Mouse (Mus musculus): ENCODE data around the gene Stx5a. TPM values are rescaled to one million over a fixed set of nuclear protein-coding genes. Genes with fewer than 3 reads are reported as not detected.

The Stx5a gene
- polyA plus RNA-seq, 1 experiment from 2014 or later = 122 TPM

GRCm38 (mm10) chr19:8735389-8736159 lies 5.6 kb upstream of the Stx5a start, which contains the start of gene Wdr74:
Wdr74 (plus strand) TSS chr19:8735827.
- Histone ChIP-seq H3K9me3 (no peaks in the 10 kb centered on the region), H3K36me3 (peaks cover 23% of the 10 kb centered on the region), H3K27ac (replicated peaks) (peak within 1 kb of the TSS; percentile 80), H3K4me1 (replicated peaks) (peaks cover 21% of the 10 kb centered on the region), H3K4me3 (peak within 1 kb of the TSS; percentile 78), H3K9ac (peak within 1 kb of the TSS; percentile 57), H3K4me2 (peak within 1 kb of the TSS; percentile 64), H3K27me3 (no peaks in the 10 kb centered on the region)
- under 1% methylated on average over 32 of the region's 32 CpGs for WGBS
- peak; percentile 94 for ATAC-seq (ENCODE audit: low FRiP score, low read depth)

- H3K27ac ChIP-seq (replicated peaks) = peak overlapping the region; percentile 80
- 4% methylated on average over 11 of the region's 11 CpGs for WGBS
- peak; percentile 27 for ATAC-seq (ENCODE audit: low FRiP score, low read depth)
These were observed 5.1 kb upstream of the Stx5a start for GRCm38 (mm10) chr19:8736160-8736467.

GRCm38 (mm10) chr19:8738911-8739310 lies 2.3 kb upstream of the Stx5a start:
- Histone ChIP-seq H3K27ac (replicated peaks) (no peak overlapping the region), H3K27me3 (no peaks in the 10 kb centered on the region), H3K9ac (no peak overlapping the region), H3K36me3 (peaks cover 32% of the 10 kb centered on the region), H3K4me2 (no peak overlapping the region), H3K4me1 (replicated peaks) (peaks cover 42% of the 10 kb centered on the region), H3K4me3 (no peak overlapping the region), H3K9me3 (no peaks in the 10 kb centered on the region)
- no peak for ATAC-seq (ENCODE audit: low FRiP score, low read depth)
- WGBS = 94% methylated on average over 7 of the region's 7 CpGs

More at GRCm38 (mm10) chr19:8736160-8736467, 5.1 kb upstream of the Stx5a start:
- Histone ChIP-seq H3K4me3 (peak overlapping the region; percentile 78), H3K27me3 (no peaks in the 10 kb centered on the region), H3K36me3 (peaks cover 23% of the 10 kb centered on the region), H3K9ac (peak overlapping the region; percentile 57), H3K4me1 (replicated peaks) (peaks cover 26% of the 10 kb centered on the region), H3K9me3 (no peaks in the 10 kb centered on the region), H3K4me2 (peak overlapping the region; percentile 64)

GRCm38 (mm10) chr19:8739646-8740045 lies 1.6 kb upstream of the Stx5a start:
- H3K4me3 ChIP-seq = no peak overlapping the region
- ATAC-seq (ENCODE audit: low FRiP score, low read depth) = no peak
- WGBS = 92% methylated on average over 6 of the region's 6 CpGs
- H3K9ac ChIP-seq = no peak overlapping the region
- no peaks in the 10 kb centered on the region for H3K27me3 ChIP-seq
- no peak overlapping the region for H3K4me2 ChIP-seq
- peaks cover 38% of the 10 kb centered on the region for H3K36me3 ChIP-seq
- H3K4me1 ChIP-seq (replicated peaks) = peaks cover 42% of the 10 kb centered on the region
- no peaks in the 10 kb centered on the region for H3K9me3 ChIP-seq
- no peak overlapping the region for H3K27ac ChIP-seq (replicated peaks)

- Histone ChIP-seq H3K9ac (peak within 1 kb of the TSS; percentile 65), H3K4me2 (peak within 1 kb of the TSS; percentile 91), H3K27me3 (no peaks in the 10 kb centered on the region), H3K27ac (replicated peaks) (peak within 1 kb of the TSS; percentile 96), H3K9me3 (no peaks in the 10 kb centered on the region), H3K4me1 (replicated peaks) (peaks cover 36% of the 10 kb centered on the region), H3K36me3 (peaks cover 48% of the 10 kb centered on the region), H3K4me3 (peak within 1 kb of the TSS; percentile 78)
- 68% methylated on average over 14 of the region's 14 CpGs for WGBS
- ATAC-seq (ENCODE audit: low FRiP score, low read depth) = no peak
These were observed 610 bp upstream of the Stx5a start, which contains the start of gene 1700092M07Rik for GRCm38 (mm10) chr19:8740603-8741002. 1700092M07Rik (plus strand) TSS chr19:8740718.

GRCm38 (mm10) chr19:8742176-8742575 lies 963 bp downstream of the Stx5a start:
- ATAC-seq (ENCODE audit: low FRiP score, low read depth) = no peak
- H3K27ac ChIP-seq (replicated peaks) = peak overlapping the region; percentile 96

GRCm38 (mm10) chr19:8745382-8745781 lies 4.2 kb downstream of the Stx5a start:
- ATAC-seq (ENCODE audit: low FRiP score, low read depth) = no peak
- Histone ChIP-seq H3K9ac (no peak overlapping the region), H3K27me3 (no peaks in the 10 kb centered on the region), H3K9me3 (no peaks in the 10 kb centered on the region), H3K36me3 (peaks cover 74% of the 10 kb centered on the region), H3K27ac (replicated peaks) (no peak overlapping the region), H3K4me1 (replicated peaks) (peaks cover 24% of the 10 kb centered on the region), H3K4me2 (no peak overlapping the region), H3K4me3 (no peak overlapping the region)
- 100% methylated on average over 1 of the region's 1 CpGs for WGBS

More at GRCm38 (mm10) chr19:8742176-8742575, 963 bp downstream of the Stx5a start:
- H3K9me3 ChIP-seq = no peaks in the 10 kb centered on the region
- H3K27me3 ChIP-seq = no peaks in the 10 kb centered on the region
- 28% methylated on average over 14 of the region's 14 CpGs for WGBS
- peak overlapping the region; percentile 78 for H3K4me3 ChIP-seq
- peak overlapping the region; percentile 91 for H3K4me2 ChIP-seq
- H3K36me3 ChIP-seq = peaks cover 63% of the 10 kb centered on the region
- peaks cover 25% of the 10 kb centered on the region for H3K4me1 ChIP-seq (replicated peaks)
- peak overlapping the region; percentile 72 for H3K9ac ChIP-seq

- Histone ChIP-seq H3K27me3 (no peaks in the 10 kb centered on the region), H3K36me3 (peaks cover 89% of the 10 kb centered on the region), H3K4me3 (no peak overlapping the region), H3K4me1 (replicated peaks) (peaks cover 11% of the 10 kb centered on the region), H3K4me2 (no peak overlapping the region), H3K27ac (replicated peaks) (no peak overlapping the region), H3K9me3 (no peaks in the 10 kb centered on the region), H3K9ac (no peak overlapping the region)
- WGBS = 82% methylated on average over 2 of the region's 2 CpGs
- no peak for ATAC-seq (ENCODE audit: low FRiP score, low read depth)
These were observed 6.2 kb downstream of the Stx5a start for GRCm38 (mm10) chr19:8747368-8747767.

GRCm38 (mm10) chr19:8755652-8756051 lies 14.4 kb downstream of the Stx5a start:
- Histone ChIP-seq H3K9me3 (no peaks in the 10 kb centered on the region), H3K4me3 (peak overlapping the region; percentile 92; the same call in 1 of the 2 replicates), H3K4me2 (peak overlapping the region; percentile 85), H3K27me3 (no peaks in the 10 kb centered on the region), H3K36me3 (peaks cover 34% of the 10 kb centered on the region), H3K9ac (no peak overlapping the region), H3K4me1 (replicated peaks) (peaks cover 32% of the 10 kb centered on the region), H3K27ac (replicated peaks) (no peak overlapping the region)
- ATAC-seq (ENCODE audit: low FRiP score, low read depth) = no peak
- WGBS = 79% methylated on average over 3 of the region's 3 CpGs

GRCm38 (mm10) chr19:8756635-8757387 lies 15.6 kb downstream of the Stx5a start, which contains the start of gene Nxf1:
Nxf1 (plus strand) TSS chr19:8757073.
- Histone ChIP-seq H3K4me2 (peak within 1 kb of the TSS; percentile 85), H3K4me3 (peak within 1 kb of the TSS; percentile 92), H3K4me1 (replicated peaks) (peaks cover 32% of the 10 kb centered on the region), H3K9me3 (no peaks in the 10 kb centered on the region), H3K36me3 (peaks cover 25% of the 10 kb centered on the region), H3K27ac (replicated peaks) (peak within 1 kb of the TSS; percentile 90), H3K27me3 (no peaks in the 10 kb centered on the region), H3K9ac (peak within 1 kb of the TSS; percentile 91)
- ATAC-seq (ENCODE audit: low FRiP score, low read depth) = peak; percentile 94
- WGBS = under 1% methylated on average over 75 of the region's 75 CpGs

GRCm38 (mm10) chr19:8757471-8757998 lies 16.3 kb downstream of the Stx5a start:
- 6% methylated on average over 14 of the region's 14 CpGs for WGBS
- no peak for ATAC-seq (ENCODE audit: low FRiP score, low read depth)
- Histone ChIP-seq H3K4me1 (replicated peaks) (peaks cover 32% of the 10 kb centered on the region), H3K4me2 (peak overlapping the region; percentile 85), H3K9ac (peak overlapping the region; percentile 91), H3K36me3 (peaks cover 20% of the 10 kb centered on the region), H3K9me3 (no peaks in the 10 kb centered on the region), H3K4me3 (peak overlapping the region; percentile 92), H3K27me3 (no peaks in the 10 kb centered on the region), H3K27ac (replicated peaks) (peak overlapping the region; percentile 90)

- no peak for ATAC-seq (ENCODE audit: low FRiP score, low read depth)
- H3K4me1 ChIP-seq (replicated peaks) = peaks cover 32% of the 10 kb centered on the region
- H3K9ac ChIP-seq = no peak overlapping the region
- no peak overlapping the region for H3K27ac ChIP-seq (replicated peaks)
- H3K4me3 ChIP-seq = no peak overlapping the region
- no peaks in the 10 kb centered on the region for H3K9me3 ChIP-seq
- H3K36me3 ChIP-seq = peaks cover 24% of the 10 kb centered on the region
- 0 out of 2 replicates have a peak overlapping the region, but pooled peaks have one; percentile 85 for H3K4me2 ChIP-seq
- H3K27me3 ChIP-seq = no peaks in the 10 kb centered on the region
- 94% methylated on average over 2 of the region's 2 CpGs for WGBS
These were observed 17.7 kb downstream of the Stx5a start for GRCm38 (mm10) chr19:8758899-8759298.
